Mouse (Mus musculus): ENCODE measurements around the gene Frmd5.

The Frmd5 gene

DNA sequence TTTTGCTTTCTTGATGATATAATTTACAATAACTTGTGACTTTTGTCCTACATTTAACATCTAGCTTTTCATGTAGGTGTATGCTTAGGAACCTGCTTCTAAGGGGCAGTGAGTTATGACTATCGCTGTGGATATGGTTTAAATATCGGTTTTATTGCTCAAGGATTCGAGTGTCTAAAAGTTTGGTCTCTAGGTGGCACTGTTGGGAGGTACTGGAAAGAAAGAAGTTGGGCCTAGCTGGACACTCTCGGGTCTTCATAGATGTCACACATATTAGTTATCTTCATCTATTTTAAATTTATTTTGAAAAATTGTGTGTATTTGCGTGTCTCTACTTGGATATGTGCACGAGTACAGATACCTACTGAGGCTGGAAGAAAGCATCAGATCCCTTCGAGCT lies 127.2 kb downstream of the Frmd5 start:
- no peak for DNase-seq

- no peak for DNase-seq
Observed at GRCm38 (mm10) chr2:121677649-121677986, 129.3 kb downstream of the Frmd5 start.

GRCm38 (mm10) chr2:121676951-121677648 lies 129.8 kb downstream of the Frmd5 start:
- no peak for DNase-seq

GRCm38 (mm10) chr2:121675895-121676294 lies 131.0 kb downstream of the Frmd5 start:
- no peak for DNase-seq

GRCm38 (mm10) chr2:121675136-121675535 lies 131.8 kb downstream of the Frmd5 start:
- no peak for DNase-seq

- no peak for DNase-seq
Observed at GRCm38 (mm10) chr2:121674211-121674610, 132.7 kb downstream of the Frmd5 start.

DNA sequence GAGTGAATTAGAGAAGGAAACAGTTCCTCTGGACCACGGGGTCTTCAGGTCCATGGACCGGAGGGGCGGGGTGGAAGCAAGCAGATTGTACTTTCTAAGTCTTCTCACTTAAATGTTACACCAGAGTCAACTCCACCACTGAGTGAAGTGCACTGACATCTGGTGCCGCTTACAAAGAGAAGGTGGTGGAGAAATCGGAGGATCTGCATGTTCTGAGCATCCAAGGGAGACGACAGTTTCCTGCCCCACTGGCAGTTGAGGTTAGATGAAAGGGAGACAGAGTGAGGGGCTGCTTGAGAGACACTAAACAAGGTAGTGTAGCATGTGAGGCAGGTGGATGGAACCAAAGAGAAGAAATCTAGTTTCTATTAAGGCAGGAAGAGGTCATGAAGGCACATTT lies 137.0 kb downstream of the Frmd5 start:
- DNase-seq, result no peak

DNA sequence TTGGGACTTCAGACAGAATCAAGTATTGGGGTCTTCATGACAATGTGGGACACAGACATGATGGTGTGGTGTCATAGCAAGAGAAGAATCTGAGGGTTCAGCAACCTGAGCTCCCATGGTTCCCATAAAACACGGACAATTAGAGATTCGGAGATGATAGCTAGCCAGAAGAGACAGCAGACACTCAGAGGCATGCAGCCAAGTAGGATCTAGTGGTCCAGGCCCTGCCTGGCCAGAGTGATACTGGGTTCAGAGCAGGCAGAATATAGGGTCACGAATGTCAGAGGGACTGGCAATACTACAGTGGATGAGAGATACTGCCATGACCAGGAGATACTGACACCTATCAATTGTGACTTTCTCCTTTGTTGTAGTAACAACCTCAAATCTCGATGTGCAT lies 138.6 kb downstream of the Frmd5 start:
- DNase-seq, result no peak

GRCm38 (mm10) chr2:121661160-121661502 lies 145.8 kb downstream of the Frmd5 start:
- no peak for DNase-seq

DNA sequence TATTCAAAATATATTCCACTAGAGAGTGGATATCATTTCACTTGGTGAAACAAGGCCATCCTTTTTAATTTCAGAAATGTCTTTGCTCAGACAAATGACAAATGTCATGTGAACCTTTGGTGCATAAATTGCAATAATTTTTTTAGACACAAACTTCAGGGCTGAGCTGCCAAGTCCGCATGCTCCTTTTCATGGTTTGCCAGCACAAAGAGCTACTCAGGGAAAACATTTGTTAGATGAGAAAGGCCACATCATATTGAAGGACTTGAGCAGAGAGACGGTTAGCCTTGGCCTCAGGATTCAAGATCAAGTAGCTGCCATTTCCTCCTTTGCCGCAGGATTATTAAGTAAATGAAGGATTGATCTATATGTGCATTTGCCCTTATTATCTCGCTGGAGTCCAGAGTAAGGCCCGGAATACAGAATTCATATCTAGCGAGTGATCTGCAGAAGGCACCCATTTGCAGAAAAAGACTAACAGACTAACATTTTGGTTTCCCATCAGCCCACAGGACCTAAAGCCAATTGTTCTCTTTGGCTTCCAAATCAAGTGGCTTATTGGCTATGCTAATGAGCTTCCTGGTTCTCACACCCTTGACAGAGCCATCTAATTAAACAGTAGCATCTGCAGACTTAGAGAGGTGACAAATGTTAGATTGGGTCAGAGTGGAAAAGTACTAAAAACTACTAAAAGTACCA lies 146.3 kb downstream of the Frmd5 start:
- DNase-seq, result no peak

DNA sequence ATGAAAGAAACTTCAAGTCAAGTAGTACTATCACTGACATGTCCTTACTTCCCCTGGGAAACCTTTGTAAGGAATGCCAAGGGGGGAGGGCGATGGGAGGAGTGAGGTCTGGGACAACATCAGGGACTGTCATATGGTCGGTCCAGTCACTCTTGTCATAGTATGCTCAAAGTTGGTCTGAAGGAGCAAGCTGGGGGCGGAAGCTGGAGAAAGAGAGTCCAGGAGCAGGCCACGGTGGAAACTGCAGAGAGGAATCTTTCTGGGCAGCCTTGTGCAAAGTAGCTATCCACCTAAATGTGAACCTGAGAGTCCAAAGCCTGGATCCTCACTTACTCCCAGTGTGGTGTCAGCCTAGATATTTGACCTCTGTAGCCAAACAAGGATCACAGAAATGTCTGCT lies 147.5 kb downstream of the Frmd5 start:
- DNase-seq, result no peak

DNA sequence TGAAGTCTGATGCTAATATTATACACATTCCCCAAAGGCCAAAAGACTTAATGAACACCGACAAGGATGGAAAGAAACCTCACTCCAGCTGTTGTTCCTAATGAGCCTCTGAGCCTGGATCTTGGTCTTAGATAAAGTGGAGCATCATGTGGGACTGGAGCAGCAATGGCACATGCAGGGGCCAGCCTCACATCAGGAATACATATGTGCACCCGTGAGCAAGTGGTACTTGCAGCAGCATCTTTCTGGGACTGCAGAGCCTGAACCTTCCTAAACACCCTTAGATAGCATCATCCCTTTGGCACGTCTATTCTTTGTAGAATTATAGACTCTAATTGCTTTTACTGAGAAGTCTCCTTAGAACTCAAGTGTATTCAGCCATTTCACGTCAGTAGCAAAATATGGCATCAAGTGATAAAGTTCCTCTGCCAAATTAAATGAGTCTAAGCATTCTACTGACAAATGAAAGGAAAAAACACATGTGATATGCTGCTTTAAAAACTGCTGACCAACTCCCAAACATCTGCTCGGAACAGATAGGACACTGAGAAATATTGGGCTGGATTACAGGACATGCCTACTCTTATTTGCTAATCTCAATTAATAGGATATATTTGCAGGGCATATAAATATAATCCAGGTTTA lies 148.6 kb downstream of the Frmd5 start:
- DNase-seq, result no peak

GRCm38 (mm10) chr2:121655966-121656365 lies 150.9 kb downstream of the Frmd5 start:
- no peak for DNase-seq

DNA sequence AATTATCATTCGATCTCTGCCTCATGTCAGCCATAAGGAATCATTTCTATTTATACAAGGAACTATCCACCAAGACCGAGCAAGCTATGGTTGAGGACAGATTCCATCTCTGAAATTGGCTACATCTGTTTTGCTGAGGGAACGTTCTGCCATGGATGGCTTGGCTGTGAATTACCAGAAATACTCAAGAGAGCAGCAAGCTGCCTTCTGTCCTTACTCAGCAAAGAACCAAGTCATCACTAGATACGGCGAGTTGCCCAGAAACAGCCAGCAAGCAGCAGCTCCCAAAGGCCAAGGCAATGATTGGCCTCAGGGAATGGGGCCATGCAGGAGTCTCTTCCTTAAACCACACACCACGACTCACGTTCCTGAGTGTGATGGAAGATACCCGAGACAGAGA lies 151.8 kb downstream of the Frmd5 start:
- no peak for DNase-seq

- no peak for DNase-seq
Observed at GRCm38 (mm10) chr2:121646528-121646927, 160.4 kb downstream of the Frmd5 start.

DNA sequence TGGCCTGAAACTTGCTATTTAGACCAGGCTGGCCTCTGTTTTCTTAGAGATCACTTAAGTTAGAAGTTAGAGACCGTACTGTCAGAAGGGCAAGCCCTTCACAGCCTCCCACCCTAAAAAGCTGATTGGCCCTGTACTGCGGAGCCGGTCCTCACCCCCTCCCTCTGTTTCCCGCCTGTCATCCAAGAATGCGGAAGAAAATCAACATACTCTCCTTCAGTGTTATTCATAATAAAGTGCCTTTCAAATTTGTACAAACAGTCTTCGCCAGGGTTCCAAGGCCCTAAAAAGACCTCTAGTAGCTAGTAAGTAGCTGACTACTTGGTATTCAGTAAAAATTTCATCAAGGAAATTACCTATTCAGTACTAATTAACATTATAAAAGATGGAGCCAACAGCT lies 164.0 kb downstream of the Frmd5 start:
- no peak for DNase-seq

DNA sequence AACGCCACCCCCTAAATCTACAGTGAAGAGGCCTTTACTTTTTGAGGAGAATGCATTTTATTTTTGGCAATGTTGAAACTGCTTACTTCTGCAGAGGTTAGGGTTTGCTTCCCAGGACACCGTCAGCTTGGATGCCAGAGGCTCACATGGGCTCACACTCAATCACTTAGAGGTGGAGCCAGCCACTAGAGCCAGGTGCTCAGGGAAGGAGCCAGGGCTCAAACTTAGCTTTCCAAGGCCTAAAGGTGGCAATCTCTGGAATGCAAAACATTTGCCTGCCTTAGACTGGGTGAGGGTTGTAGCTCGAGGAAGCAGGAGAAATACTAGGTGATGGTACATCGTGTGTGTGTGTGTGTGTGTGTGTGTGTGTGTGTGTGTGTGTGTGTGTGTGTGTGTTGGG lies 174.8 kb downstream of the Frmd5 start:
- DNase-seq, result no peak

- no peak for DNase-seq
Observed at GRCm38 (mm10) chr2:121630286-121630685, 176.6 kb downstream of the Frmd5 start.

DNA sequence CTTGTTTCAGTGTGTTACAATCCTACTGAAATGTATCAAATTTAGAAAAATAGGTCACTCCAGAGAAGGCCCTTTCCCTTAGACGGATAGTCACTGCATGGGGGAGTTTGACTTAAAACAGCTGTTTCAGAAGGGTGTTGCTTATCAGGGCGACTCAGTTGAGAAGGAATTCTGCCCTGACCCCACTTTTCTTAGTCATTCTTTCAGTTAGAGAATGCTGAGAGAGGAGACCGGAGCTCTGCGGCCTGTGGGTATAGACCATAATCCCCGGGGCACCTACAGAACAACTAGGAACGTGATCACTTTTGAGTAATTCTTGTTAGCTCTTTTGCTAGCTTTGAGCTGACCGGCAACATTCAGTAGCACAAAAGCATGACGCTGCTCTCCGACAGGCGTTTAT lies 178.6 kb downstream of the Frmd5 start:
- no peak for DNase-seq

GRCm38 (mm10) chr2:121625901-121626300 lies 181.0 kb downstream of the Frmd5 start:
- DNase-seq, result no peak

GRCm38 (mm10) chr2:121621262-121622163 lies 185.4 kb downstream of the Frmd5 start:
- DNase-seq, result no peak

DNA sequence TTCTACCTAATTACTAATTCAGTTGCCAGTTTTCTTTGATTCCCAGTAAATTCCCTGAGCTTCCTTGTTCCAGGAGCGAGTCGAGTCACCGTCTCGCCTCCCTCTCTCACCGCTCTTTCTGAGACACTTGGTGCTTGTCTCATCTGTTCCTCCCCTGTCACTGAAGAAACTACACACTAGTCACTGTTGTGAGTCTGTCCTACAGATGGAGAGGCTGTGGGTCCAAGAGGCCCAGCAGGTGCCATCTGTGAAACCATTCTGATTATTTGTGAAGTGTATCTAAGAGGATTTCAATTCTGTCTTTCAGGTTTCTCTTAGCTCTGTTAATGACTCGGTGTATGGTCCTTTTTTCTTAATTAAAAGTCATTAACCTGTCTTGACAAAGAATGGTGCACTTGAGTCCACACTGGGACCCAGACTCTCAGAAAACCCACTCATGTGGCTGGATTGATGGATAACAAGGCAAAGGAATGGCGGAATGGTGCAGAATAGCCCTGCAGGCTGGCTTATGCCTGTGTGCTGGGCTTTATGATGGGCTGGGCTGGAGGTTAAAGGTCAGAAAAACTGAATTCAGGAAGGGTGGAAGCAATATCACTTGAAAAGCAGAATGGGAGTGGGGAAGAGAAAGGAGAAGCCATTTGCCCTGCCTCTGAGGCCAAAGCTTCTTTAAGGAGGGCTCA lies 186.2 kb downstream of the Frmd5 start:
- DNase-seq, result no peak

DNA sequence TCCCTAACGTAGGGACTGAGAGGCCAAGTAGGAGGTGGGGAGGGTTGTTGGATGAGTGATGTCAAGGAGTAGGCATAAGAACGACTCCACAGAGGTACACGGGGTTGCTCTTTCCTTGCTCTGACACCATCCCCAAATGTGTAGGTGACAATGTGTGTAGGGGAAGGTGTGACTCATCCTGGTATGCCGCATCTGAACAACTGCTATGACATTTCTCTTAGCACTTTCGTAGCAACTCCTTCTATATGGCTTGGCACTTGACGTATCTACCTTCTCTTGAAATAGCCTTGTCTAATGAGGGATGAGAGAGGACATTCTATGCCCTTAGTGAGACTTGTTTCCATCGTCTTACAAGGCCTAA lies 191.7 kb downstream of the Frmd5 start:
- no peak for DNase-seq
